Mouse (Mus musculus) bone marrow, adult 2 months (tissue): ENCODE measurements around the gene Ufc1.

Experiments
- CTCF ChIP-seq: fragments of 200-500 bp; IDR thresholded peaks from 2 replicates; pipeline ENCODE4 v1.5.1; 2011; ENCODE audit warnings: low read length, control low read depth; ENCODE audit not compliant: control insufficient read depth, insufficient read depth
- POLR2A ChIP-seq: fragments of 200-500 bp; IDR thresholded peaks from 2 replicates; pipeline ENCODE4 v1.6.1; 2011; ENCODE audit warnings: low read depth, mild to moderate bottlenecking, control low read depth, low read length, borderline replicate concordance; ENCODE audit not compliant: control insufficient read depth

GRCm38 (mm10) chr1:171271196-171271595 lies 23.6 kb downstream of the Ufc1 start:
- TF ChIP-seq CTCF (no peak), POLR2A (no peak)
